Mouse (Mus musculus): Measurements from ENCODE around the gene Gm43517. TPM values are rescaled to one million over a fixed set of nuclear protein-coding genes. Genes with fewer than 3 reads are reported as not detected.
A peak's percentile ranks its signal among the peaks of the same experiment; 100 is the strongest.

Gene Gm43517
- polyA plus RNA-seq, 1 experiment from 2014 or later: not detected

- Histone ChIP-seq H3K4me1 (peaks cover 11% of the 10 kb centered on the region; the same call in 1 of the 2 replicates), H3K4me3 (no peak overlapping the region), H3K36me3 (no peaks in the 10 kb centered on the region), H3K9me3 (replicated peaks) (no peaks in the 10 kb centered on the region), H3K4me2 (no peak overlapping the region), H3K27me3 (replicated peaks) (peaks cover 95% of the 10 kb centered on the region), H3K9ac (no peak overlapping the region), H3K27ac (no peak overlapping the region)
- 8% methylated on average over 11 of the region's 11 CpGs for WGBS (ENCODE audit: insufficient replicate concordance)
- no peak for ATAC-seq
These were observed 5.5 kb upstream of the Gm43517 start for GRCm38 (mm10) chr12:49379446-49379845.

- H3K27ac ChIP-seq: no peak overlapping the region
- H3K9ac ChIP-seq: no peak overlapping the region
- H3K27me3 ChIP-seq (replicated peaks): peaks cover 98% of the 10 kb centered on the region
- no peak overlapping the region for H3K4me2 ChIP-seq
- H3K4me1 ChIP-seq: peaks cover 11% of the 10 kb centered on the region; the same call in 1 of the 2 replicates
- no peaks in the 10 kb centered on the region for H3K36me3 ChIP-seq
- ATAC-seq: no peak
- 1% methylated on average over 4 of the region's 4 CpGs for WGBS (ENCODE audit: insufficient replicate concordance)
- H3K4me3 ChIP-seq: no peak overlapping the region
- no peaks in the 10 kb centered on the region for H3K9me3 ChIP-seq (replicated peaks)
These were observed 4.5 kb upstream of the Gm43517 start for GRCm38 (mm10) chr12:49380442-49380841.

GRCm38 (mm10) chr12:49381031-49381525 is 3.9 kb upstream of the Gm43517 start:
- H3K36me3 ChIP-seq: no peaks in the 10 kb centered on the region
- H3K27me3 ChIP-seq (replicated peaks): peaks cover 98% of the 10 kb centered on the region
- ATAC-seq: no peak
- H3K9ac ChIP-seq: no peak overlapping the region
- 4% methylated on average over 4 of the region's 4 CpGs for WGBS (ENCODE audit: insufficient replicate concordance)
- H3K9me3 ChIP-seq (replicated peaks): no peaks in the 10 kb centered on the region
- H3K4me2 ChIP-seq: no peak overlapping the region
- H3K27ac ChIP-seq: no peak overlapping the region
- no peak overlapping the region for H3K4me3 ChIP-seq
- H3K4me1 ChIP-seq: peaks cover 11% of the 10 kb centered on the region; the same call in 1 of the 2 replicates

GRCm38 (mm10) chr12:49381721-49382365 is 3.1 kb upstream of the Gm43517 start:
- peaks cover 11% of the 10 kb centered on the region; the same call in 1 of the 2 replicates for H3K4me1 ChIP-seq
- H3K9ac ChIP-seq: no peak overlapping the region
- H3K9me3 ChIP-seq (replicated peaks): no peaks in the 10 kb centered on the region
- no peak overlapping the region for H3K4me2 ChIP-seq
- no peak overlapping the region for H3K27ac ChIP-seq
- H3K27me3 ChIP-seq (replicated peaks): peaks cover 92% of the 10 kb centered on the region
- H3K4me3 ChIP-seq: no peak overlapping the region
- WGBS (ENCODE audit: insufficient replicate concordance): 2% methylated on average over 19 of the region's 19 CpGs
- no peaks in the 10 kb centered on the region for H3K36me3 ChIP-seq
- no peak for ATAC-seq

- no peak within 1 kb of the TSS for H3K9ac ChIP-seq
- 1% methylated on average over 47 of the region's 61 CpGs for WGBS (ENCODE audit: insufficient replicate concordance)
- no peak within 1 kb of the TSS for H3K27ac ChIP-seq
- ATAC-seq: no peak
- H3K27me3 ChIP-seq (replicated peaks): peaks cover 84% of the 10 kb centered on the region
- H3K9me3 ChIP-seq (replicated peaks): no peaks in the 10 kb centered on the region
- peak within 1 kb of the TSS; percentile 52 for H3K4me2 ChIP-seq
- no peaks in the 10 kb centered on the region for H3K36me3 ChIP-seq
- peaks cover 11% of the 10 kb centered on the region; the same call in 1 of the 2 replicates for H3K4me1 ChIP-seq
- H3K4me3 ChIP-seq: peak within 1 kb of the TSS; percentile 38
These were observed 2.1 kb upstream of the Gm43517 start, which contains the start of gene Foxg1 for GRCm38 (mm10) chr12:49382565-49383520. Foxg1 (plus strand) TSS chr12:49382660.

- H3K27me3 ChIP-seq (replicated peaks): peaks cover 81% of the 10 kb centered on the region
- no peak overlapping the region for H3K27ac ChIP-seq
- H3K9ac ChIP-seq: no peak overlapping the region
- peaks cover 11% of the 10 kb centered on the region; the same call in 1 of the 2 replicates for H3K4me1 ChIP-seq
- H3K9me3 ChIP-seq (replicated peaks): no peaks in the 10 kb centered on the region
- H3K4me2 ChIP-seq: peak overlapping the region; percentile 52
- H3K36me3 ChIP-seq: no peaks in the 10 kb centered on the region
- under 1% methylated on average over 54 of the region's 67 CpGs for WGBS (ENCODE audit: insufficient replicate concordance)
- H3K4me3 ChIP-seq: peak overlapping the region; percentile 38
- ATAC-seq: peak; percentile 73
These were observed 1.3 kb upstream of the Gm43517 start for GRCm38 (mm10) chr12:49383521-49384133.

- H3K9ac ChIP-seq: no peak overlapping the region
- peak overlapping the region; percentile 38; the same call in 1 of the 2 replicates for H3K4me3 ChIP-seq
- peak overlapping the region; percentile 52 for H3K4me2 ChIP-seq
- whole genome bisulfite sequencing (ENCODE audit: insufficient replicate concordance): 6% methylated on average over 35 of the region's 66 CpGs
- ATAC-seq: no peak
- peaks cover 74% of the 10 kb centered on the region for H3K27me3 ChIP-seq (replicated peaks)
- peaks cover 11% of the 10 kb centered on the region; the same call in 1 of the 2 replicates for H3K4me1 ChIP-seq
- H3K9me3 ChIP-seq (replicated peaks): no peaks in the 10 kb centered on the region
- no peaks in the 10 kb centered on the region for H3K36me3 ChIP-seq
- no peak overlapping the region for H3K27ac ChIP-seq
These were observed 589 bp upstream of the Gm43517 start for GRCm38 (mm10) chr12:49384295-49384875.

- 0 out of 2 replicates have a peak, but pooled peaks have one; percentile 46 for ATAC-seq
- H3K4me3 ChIP-seq: no peak overlapping the region
- peaks cover 11% of the 10 kb centered on the region; the same call in 1 of the 2 replicates for H3K4me1 ChIP-seq
- H3K9me3 ChIP-seq (replicated peaks): no peaks in the 10 kb centered on the region
- peaks cover 73% of the 10 kb centered on the region for H3K27me3 ChIP-seq (replicated peaks)
- no peak overlapping the region for H3K27ac ChIP-seq
- 6% methylated on average over 23 of the region's 23 CpGs for WGBS (ENCODE audit: insufficient replicate concordance)
- no peak overlapping the region for H3K9ac ChIP-seq
- no peaks in the 10 kb centered on the region for H3K36me3 ChIP-seq
- no peak overlapping the region for H3K4me2 ChIP-seq
These were observed 637 bp downstream of the Gm43517 start for GRCm38 (mm10) chr12:49385631-49385990.

GRCm38 (mm10) chr12:49386081-49386805 is 1.3 kb downstream of the Gm43517 start:
- Histone ChIP-seq H3K4me1 (peaks cover 11% of the 10 kb centered on the region; the same call in 1 of the 2 replicates), H3K27ac (no peak overlapping the region), H3K9ac (no peak overlapping the region), H3K36me3 (no peaks in the 10 kb centered on the region), H3K4me3 (no peak overlapping the region), H3K9me3 (replicated peaks) (no peaks in the 10 kb centered on the region), H3K4me2 (no peak overlapping the region), H3K27me3 (replicated peaks) (peaks cover 73% of the 10 kb centered on the region)
- no peak for ATAC-seq
- WGBS (ENCODE audit: insufficient replicate concordance): 14% methylated on average over 10 of the region's 10 CpGs

- H3K9me3 ChIP-seq (replicated peaks): no peaks in the 10 kb centered on the region
- ATAC-seq: no peak
- 8% methylated on average over 2 of the region's 2 CpGs for WGBS (ENCODE audit: insufficient replicate concordance)
- no peak overlapping the region for H3K4me3 ChIP-seq
- no peak overlapping the region for H3K9ac ChIP-seq
- peaks cover 73% of the 10 kb centered on the region for H3K27me3 ChIP-seq (replicated peaks)
- no peak overlapping the region for H3K27ac ChIP-seq
- H3K36me3 ChIP-seq: no peaks in the 10 kb centered on the region
- peaks cover 10% of the 10 kb centered on the region; the same call in 1 of the 2 replicates for H3K4me1 ChIP-seq
- no peak overlapping the region for H3K4me2 ChIP-seq
These were observed 3.1 kb downstream of the Gm43517 start for GRCm38 (mm10) chr12:49387856-49388598.

All from liver, embryonic 12.5 days (tissue).